Mouse (Mus musculus) liver, embryonic 11.5 days (tissue): Measurements from ENCODE around the gene Utf1. TPM values are rescaled to one million over a fixed set of nuclear protein-coding genes. Genes with fewer than 3 reads are reported as not detected.

Experiments used
- ATAC-seq: fragments of 200-750 bp; cut with Nextera tagmentation; replicated peaks from 2 replicates; pipeline ENCODE4 v1.8.0; 2017; ENCODE audit warnings: moderate number of reproducible peaks, mild to moderate bottlenecking, moderate TSS enrichment, moderate library complexity; ENCODE audit not compliant: low FRiP score
- DNase-seq: peaks from one replicate; pipeline ENCODE4 v3.0.0-alpha.2; 2017; ENCODE audit warnings: low spot score
- H3K27ac ChIP-seq: fragments of 300-500 bp; sonication (generic); 2 replicates; pipeline ENCODE4 v1.5.1; 2014; ENCODE audit warnings: mild to moderate bottlenecking, low read depth, low read length, control low read depth
- H3K27me3 ChIP-seq: fragments of 300-500 bp; sonication (generic); replicated peaks from 2 replicates; pipeline ENCODE4 v1.6.1; 2014; ENCODE audit warnings: low read length, mixed read lengths; ENCODE audit not compliant: control insufficient read depth, insufficient read depth
- H3K36me3 ChIP-seq: fragments of 300-500 bp; sonication (generic); 2 replicates; pipeline ENCODE4 v1.6.1; 2014; ENCODE audit warnings: mild to moderate bottlenecking, low read length, moderate library complexity, mixed read lengths; ENCODE audit not compliant: control insufficient read depth, insufficient read depth
- H3K4me1 ChIP-seq: fragments of 300-500 bp; sonication (generic); replicated peaks from 2 replicates; pipeline ENCODE4 v1.6.1; 2014; ENCODE audit warnings: low read length, mixed read lengths; ENCODE audit not compliant: control insufficient read depth, insufficient read depth
- H3K4me2 ChIP-seq: fragments of 300-500 bp; sonication (generic); 2 replicates; pipeline ENCODE4 v1.6.1; 2014; ENCODE audit warnings: mild to moderate bottlenecking, control low read depth, moderate library complexity
- H3K4me3 ChIP-seq: fragments of 300-500 bp; sonication (generic); 2 replicates; pipeline ENCODE4 v1.5.1; 2014; ENCODE audit warnings: low read depth, low read length, control low read depth
- H3K9ac ChIP-seq: fragments of 300-500 bp; sonication (generic); 2 replicates; pipeline ENCODE4 v1.6.1; 2014; ENCODE audit warnings: low read depth, low read length, control low read depth
- H3K9me3 ChIP-seq: fragments of 300-500 bp; sonication (generic); 2 replicates; pipeline ENCODE4 v1.6.1; 2016; ENCODE audit warnings: low read length, inconsistent platforms, mixed read lengths; ENCODE audit not compliant: control insufficient read depth
- WGBS: fragments of 180-500 bp; shearing (Covaris S2); extraction: QIAGEN DNeasy Blood & Tissue Kit; methylation state at CpG from one replicate; pipeline ENCODE4 v1.1.7; 2014; 5-methylcytosine and 5-hydroxymethylcytosine counted together
- polyA plus RNA-seq: library from polyadenylated mRNA; unstranded; fragments of >200 nt; fragmentation: Nextera tagmentation; extraction: Ambion mirVana; gene quantifications from 2 replicates; pipeline ENCODE4 v1.2.1, GENCODE M21; 2014

Utf1 gene
- polyA plus RNA-seq, 1 experiment from 2014 or later: not detected

DNA sequence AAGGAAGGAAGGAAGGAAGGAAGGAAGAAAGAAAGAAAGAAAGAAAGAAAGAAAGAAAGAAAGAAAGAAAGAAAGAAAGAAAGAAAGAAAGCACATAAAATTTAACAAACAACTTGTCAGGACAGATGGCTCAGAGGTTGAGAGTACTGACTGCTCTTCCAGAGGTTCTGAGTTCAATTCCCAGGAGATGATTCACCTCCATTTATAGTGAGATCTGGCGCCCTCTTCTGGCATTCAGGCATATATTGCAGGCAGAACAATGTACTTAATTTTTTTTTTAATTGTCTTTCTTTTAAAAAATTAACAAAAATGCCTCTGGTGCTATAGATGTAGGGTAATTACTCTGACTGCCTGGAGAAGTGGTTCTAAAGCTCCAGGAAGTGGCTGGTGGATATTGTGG, 27.2 kb upstream of the Utf1 start:
- DNase-seq (no peak), ATAC-seq (no peak)
- Histone ChIP-seq H3K9ac (no peak overlapping the region), H3K36me3 (no peaks in the 10 kb centered on the region), H3K27ac (no peak overlapping the region), H3K4me1 (no peaks in the 10 kb centered on the region; the same call in 1 of the 2 replicates), H3K9me3 (no peaks in the 10 kb centered on the region), H3K4me3 (no peak overlapping the region), H3K4me2 (no peak overlapping the region), H3K27me3 (peaks cover 42% of the 10 kb centered on the region)
- WGBS: 0% methylated on average over 1 of the region's 1 CpGs

DNA sequence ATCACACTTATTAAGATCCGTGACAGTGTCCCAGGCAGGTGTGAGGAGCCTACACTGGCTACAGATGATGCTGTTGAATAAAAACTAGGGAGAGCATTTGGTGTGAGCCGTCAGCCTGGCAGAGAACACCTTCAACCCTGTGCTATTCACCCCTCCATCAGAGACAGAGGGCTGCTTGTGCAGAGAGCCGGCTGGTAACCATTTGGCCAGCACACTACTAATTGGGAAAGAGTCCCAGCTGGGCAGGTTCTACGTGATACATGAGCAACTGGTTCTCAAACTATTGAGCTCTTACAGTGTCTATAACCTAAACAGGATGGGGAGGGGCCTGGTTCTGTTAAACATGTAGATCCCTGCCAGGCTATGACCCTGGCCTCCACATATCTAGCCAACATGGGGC, 25.3 kb upstream of the Utf1 start:
- H3K27ac ChIP-seq: no peak overlapping the region
- DNase-seq (no peak), ATAC-seq (no peak)
- no peaks in the 10 kb centered on the region; the same call in 1 of the 2 replicates for H3K4me1 ChIP-seq
- no peak overlapping the region for H3K9ac ChIP-seq
- H3K9me3 ChIP-seq: no peaks in the 10 kb centered on the region
- no peak overlapping the region for H3K4me3 ChIP-seq
- WGBS: 76% methylated on average over 4 of the region's 4 CpGs
- H3K27me3 ChIP-seq: peaks cover 37% of the 10 kb centered on the region
- H3K36me3 ChIP-seq: no peaks in the 10 kb centered on the region
- no peak overlapping the region for H3K4me2 ChIP-seq

DNA sequence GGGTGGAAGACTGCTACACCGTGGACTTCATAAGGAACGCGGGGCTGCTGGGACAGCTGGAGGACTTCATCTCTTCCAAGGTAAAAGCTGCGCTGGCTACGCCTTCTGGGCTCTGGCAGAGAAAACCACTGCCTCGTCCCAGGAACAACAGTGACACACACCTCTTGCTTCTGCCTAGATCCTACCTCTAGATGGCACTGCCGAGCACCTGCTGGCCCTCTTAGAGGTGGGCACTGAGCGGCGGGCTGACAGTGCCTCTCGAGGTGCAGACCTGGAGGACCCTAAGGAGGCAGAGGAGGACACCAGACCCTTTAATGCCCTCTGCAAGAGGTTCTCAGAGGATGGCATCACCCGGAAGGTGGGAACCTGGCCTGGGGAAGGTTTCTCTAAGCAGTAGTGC, 12.9 kb upstream of the Utf1 start:
- ATAC-seq (peak; percentile 63; the same call in 1 of the 2 replicates), DNase-seq (no peak)
- WGBS: 19% methylated on average over 11 of the region's 11 CpGs
- no peaks in the 10 kb centered on the region for H3K4me1 ChIP-seq
- no peaks in the 10 kb centered on the region for H3K36me3 ChIP-seq
- H3K9ac ChIP-seq: no peak overlapping the region
- no peaks in the 10 kb centered on the region for H3K27me3 ChIP-seq
- no peak overlapping the region for H3K4me3 ChIP-seq
- no peaks in the 10 kb centered on the region for H3K9me3 ChIP-seq
- no peak overlapping the region for H3K4me2 ChIP-seq
- no peak overlapping the region for H3K27ac ChIP-seq

GRCm38 (mm10) chr7:139936705-139937104, 6.9 kb upstream of the Utf1 start:
- Histone ChIP-seq H3K27me3 (peaks cover 14% of the 10 kb centered on the region), H3K36me3 (no peaks in the 10 kb centered on the region), H3K9me3 (no peaks in the 10 kb centered on the region), H3K4me1 (no peaks in the 10 kb centered on the region), H3K4me2 (no peak overlapping the region), H3K9ac (no peak overlapping the region), H3K27ac (no peak overlapping the region), H3K4me3 (no peak overlapping the region)
- 77% methylated on average over 10 of the region's 10 CpGs for WGBS
- ATAC-seq (no peak), DNase-seq (no peak)

DNA sequence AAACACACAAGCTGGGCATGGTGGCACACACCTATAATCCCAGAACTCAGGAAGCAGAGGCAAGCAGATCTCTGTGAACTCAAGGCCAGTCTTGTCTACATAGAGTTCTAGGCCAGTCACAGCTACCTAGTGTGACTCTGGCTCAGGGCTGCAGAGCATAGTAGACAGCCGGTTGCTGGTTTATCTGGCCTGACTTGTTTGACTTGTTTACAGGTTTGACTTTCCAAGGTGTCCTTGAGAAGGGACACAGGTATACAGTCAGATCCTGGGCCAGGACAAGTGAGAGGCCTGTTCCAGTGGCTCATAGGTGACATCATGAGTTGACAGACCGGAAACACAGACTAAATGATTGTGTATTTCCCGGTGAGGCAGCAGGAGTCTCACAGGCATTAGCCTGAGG, 6.5 kb upstream of the Utf1 start:
- H3K36me3 ChIP-seq: no peaks in the 10 kb centered on the region
- DNase-seq (no peak), ATAC-seq (no peak)
- no peak overlapping the region for H3K9ac ChIP-seq
- peaks cover 19% of the 10 kb centered on the region for H3K27me3 ChIP-seq
- H3K4me2 ChIP-seq: no peak overlapping the region
- 66% methylated on average over 3 of the region's 3 CpGs for WGBS
- no peaks in the 10 kb centered on the region for H3K9me3 ChIP-seq
- no peaks in the 10 kb centered on the region for H3K4me1 ChIP-seq
- H3K4me3 ChIP-seq: no peak overlapping the region
- H3K27ac ChIP-seq: no peak overlapping the region

DNA sequence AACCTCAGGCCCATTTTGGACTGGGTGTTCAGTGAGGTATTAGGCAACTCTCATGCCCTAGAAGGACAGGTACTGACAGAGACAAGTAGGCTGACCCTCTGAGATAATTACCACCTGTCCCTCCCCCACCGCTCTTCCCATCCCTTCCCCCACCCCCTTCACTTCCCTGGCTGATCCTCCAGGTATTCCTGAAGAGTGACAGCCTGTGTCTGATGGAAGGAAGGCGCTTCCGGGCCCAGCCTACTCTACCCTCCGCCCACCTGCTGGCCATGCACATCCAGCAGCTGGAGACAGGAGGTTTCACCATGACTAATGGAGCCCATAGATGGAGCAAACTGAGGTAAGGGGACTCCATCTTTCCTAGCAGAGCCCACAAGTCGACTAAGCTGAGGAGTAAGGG, 5.8 kb upstream of the Utf1 start:
- Histone ChIP-seq H3K27ac (no peak overlapping the region), H3K4me2 (no peak overlapping the region), H3K36me3 (no peaks in the 10 kb centered on the region), H3K9me3 (no peaks in the 10 kb centered on the region), H3K4me1 (no peaks in the 10 kb centered on the region), H3K9ac (no peak overlapping the region), H3K27me3 (peaks cover 25% of the 10 kb centered on the region), H3K4me3 (no peak overlapping the region)
- DNase-seq: no peak
- ATAC-seq: no peak
- WGBS: 54% methylated on average over 5 of the region's 5 CpGs

GRCm38 (mm10) chr7:139940476-139941209, 2.9 kb upstream of the Utf1 start:
- ATAC-seq: no peak
- H3K27ac ChIP-seq: no peak overlapping the region
- no peaks in the 10 kb centered on the region for H3K9me3 ChIP-seq
- H3K4me1 ChIP-seq: peaks cover 5% of the 10 kb centered on the region; the same call in 1 of the 2 replicates
- WGBS: 60% methylated on average over 16 of the region's 16 CpGs
- no peak overlapping the region for H3K4me2 ChIP-seq
- peaks cover 54% of the 10 kb centered on the region for H3K27me3 ChIP-seq
- H3K9ac ChIP-seq: no peak overlapping the region
- no peak overlapping the region for H3K4me3 ChIP-seq
- no peak for DNase-seq
- no peaks in the 10 kb centered on the region for H3K36me3 ChIP-seq

- H3K4me2 ChIP-seq: peak overlapping the region; percentile 53
- DNase-seq (peak; percentile 51), ATAC-seq (no peak)
- H3K9me3 ChIP-seq: no peaks in the 10 kb centered on the region
- H3K36me3 ChIP-seq: no peaks in the 10 kb centered on the region
- peak overlapping the region; percentile 32 for H3K4me3 ChIP-seq
- no peak overlapping the region for H3K9ac ChIP-seq
- WGBS: 3% methylated on average over 68 of the region's 68 CpGs
- H3K27ac ChIP-seq: no peak overlapping the region
- peaks cover 79% of the 10 kb centered on the region for H3K27me3 ChIP-seq
- H3K4me1 ChIP-seq: peaks cover 5% of the 10 kb centered on the region; the same call in 1 of the 2 replicates
Measured at GRCm38 (mm10) chr7:139944291-139945240, 977 bp downstream of the Utf1 start.
